Mouse (Mus musculus): Measurements from ENCODE around the gene Sf3a1.

Sf3a1 gene

DNA sequence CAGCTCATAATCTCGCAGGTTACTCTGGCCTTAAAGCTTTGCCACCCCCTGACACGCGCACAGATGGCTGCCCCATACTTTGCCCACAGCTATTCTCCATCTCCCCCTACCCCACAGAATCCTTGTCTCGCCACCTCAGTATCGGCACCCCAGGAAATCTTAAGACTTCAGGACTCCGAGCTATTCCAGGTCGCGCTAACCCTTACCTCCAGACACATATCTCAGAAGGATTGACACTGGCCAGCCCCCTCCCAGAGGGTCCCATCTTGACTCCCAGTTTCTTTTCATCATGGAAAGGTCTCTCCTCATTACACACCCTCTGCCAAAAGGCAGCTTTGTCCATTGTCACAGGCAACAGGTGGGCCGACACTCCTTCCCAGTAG is 27.2 kb downstream of the Sf3a1 start:
- peak; percentile 52 for DNase-seq

DNA sequence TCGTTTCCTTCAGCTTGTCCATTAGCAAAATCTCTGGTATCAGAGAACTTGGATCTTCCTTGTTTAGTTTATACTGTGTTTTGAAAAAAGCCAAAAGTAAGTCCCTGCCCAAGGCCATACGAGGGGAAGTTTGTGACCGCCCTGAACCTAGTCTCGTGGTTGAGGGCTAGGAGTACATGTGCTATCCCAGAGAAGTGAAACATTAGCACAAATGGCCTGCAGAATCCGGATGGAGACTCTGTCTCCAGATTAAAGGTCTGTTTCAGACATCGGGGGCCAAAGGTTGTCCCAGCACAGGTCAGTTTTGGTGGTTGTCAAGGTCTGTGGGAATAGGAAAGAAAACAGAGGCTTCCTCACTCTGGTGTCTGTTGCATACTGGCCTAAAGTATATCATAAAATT is 29.0 kb downstream of the Sf3a1 start:
- DNase-seq, result no peak

DNA sequence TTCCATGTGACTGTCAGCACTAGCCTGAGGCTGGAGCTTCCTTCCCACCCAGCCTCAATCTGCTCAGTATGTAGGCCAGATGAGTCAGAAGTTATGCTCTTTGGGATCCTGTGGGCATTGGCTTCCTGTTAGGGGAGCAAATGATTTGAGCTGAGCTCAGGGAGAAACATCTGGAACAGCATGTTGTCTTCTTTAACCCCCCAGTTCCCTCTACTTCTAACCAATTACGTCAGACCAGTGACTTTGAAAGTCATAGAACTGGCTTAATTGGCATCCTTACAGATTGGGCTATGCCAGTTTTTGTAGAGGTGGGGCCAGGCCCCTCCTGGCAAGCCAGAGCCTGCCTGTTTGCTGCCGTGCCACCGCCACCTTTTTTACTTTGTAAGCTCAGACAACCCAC is 30.5 kb downstream of the Sf3a1 start:
- DNase-seq, result no peak

DNA sequence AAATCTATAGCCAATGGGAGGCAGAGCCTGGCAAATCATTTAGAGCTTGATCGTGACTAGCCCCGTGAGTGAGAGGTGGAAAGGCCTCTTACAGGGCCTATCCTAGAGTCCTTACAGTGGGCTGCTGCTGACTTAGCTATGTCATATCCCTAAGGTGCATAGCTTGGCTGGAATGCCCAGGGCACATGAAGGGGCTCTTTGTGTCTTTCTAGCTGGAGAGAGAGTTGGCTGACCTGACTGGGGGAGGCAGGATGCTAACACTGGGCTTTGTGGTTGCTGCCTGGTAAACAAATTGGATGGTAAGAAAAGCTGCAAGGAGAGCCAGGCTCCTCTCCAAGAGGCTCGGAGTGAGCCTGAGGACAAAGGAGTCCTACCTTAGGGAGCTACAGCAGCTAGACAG is 32.6 kb downstream of the Sf3a1 start:
- no peak for DNase-seq

DNA sequence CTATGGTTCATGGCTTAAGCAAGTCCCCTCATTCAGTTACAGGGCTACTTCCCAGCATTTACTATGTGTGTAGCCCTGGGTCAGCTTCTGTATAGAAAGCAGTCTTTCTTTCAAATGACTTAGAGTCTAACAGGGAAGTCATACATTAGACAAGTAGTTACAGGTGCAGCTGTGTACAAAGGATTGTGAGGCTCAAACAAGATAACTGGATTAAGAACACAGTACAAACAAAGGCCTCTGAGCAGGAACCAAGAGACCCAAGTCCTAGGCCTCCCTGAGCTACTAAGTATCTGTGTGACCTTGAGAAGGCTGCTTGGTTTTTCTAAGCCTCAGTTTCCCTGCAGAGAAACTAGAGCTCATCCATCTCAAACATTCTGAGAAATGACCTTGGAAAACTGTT is 33.3 kb downstream of the Sf3a1 start:
- DNase-seq, result no peak

DNA sequence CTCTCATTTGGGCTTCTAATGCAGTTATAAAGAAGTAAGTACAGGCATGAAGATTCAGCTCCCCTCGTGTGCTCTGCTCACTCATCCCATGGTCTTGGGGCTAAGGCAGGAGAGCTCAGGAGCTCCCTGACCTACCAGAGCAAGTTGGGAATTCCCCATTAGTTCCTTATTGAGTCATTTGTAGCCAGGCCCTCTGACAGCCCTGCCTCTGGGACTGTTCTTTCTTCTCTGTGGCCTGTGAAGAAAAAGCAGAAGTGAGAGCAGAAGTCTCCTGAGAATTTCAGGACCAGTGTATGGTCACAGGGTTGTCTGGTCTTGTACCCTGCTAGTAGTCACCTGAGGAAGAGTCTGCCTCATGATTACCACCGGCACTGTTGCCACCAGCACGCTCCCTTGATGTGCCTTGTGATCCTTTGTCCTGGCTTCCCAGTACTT is 35.5 kb downstream of the Sf3a1 start:
- no peak for DNase-seq

DNA sequence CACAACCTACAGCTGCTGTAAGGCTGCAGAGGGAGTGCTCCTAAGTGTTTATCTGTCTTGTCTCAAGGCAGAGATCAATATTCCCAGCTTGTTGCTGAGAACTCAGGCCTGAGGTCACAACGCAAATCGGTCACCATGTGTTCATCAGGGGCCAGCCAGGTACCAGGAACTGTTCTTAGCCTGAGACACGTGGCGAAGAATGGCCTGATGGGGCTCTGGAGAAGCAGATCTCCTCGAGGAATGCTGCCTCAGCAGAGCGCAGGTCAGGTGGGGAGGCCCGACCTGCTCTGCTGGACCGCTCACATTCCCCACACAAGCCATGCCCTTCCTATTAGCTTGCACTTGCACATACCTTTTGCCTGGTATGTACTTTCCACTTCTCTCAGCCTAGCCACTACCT is 36.5 kb downstream of the Sf3a1 start:
- DNase-seq, result no peak

DNA sequence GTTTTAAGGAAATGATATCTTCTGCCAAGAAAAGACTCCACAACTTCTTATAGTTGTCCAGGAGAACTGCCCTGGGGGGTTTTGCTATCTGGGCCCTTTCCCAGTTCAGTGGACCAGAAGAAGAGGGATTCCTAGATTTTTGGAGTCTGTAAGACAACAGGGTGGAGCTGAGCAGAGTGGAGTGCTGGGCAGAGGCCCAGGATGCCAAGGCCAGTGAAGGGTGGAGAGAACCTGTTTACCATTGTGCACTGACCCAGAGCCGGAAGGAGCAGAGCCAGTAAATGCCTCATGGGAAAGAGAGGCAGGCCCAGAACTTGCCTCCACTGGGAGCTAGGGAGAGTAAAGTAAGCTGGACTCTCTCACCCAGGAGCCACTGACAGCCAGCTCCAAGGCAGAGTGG is 37.5 kb downstream of the Sf3a1 start:
- no peak for DNase-seq

DNA sequence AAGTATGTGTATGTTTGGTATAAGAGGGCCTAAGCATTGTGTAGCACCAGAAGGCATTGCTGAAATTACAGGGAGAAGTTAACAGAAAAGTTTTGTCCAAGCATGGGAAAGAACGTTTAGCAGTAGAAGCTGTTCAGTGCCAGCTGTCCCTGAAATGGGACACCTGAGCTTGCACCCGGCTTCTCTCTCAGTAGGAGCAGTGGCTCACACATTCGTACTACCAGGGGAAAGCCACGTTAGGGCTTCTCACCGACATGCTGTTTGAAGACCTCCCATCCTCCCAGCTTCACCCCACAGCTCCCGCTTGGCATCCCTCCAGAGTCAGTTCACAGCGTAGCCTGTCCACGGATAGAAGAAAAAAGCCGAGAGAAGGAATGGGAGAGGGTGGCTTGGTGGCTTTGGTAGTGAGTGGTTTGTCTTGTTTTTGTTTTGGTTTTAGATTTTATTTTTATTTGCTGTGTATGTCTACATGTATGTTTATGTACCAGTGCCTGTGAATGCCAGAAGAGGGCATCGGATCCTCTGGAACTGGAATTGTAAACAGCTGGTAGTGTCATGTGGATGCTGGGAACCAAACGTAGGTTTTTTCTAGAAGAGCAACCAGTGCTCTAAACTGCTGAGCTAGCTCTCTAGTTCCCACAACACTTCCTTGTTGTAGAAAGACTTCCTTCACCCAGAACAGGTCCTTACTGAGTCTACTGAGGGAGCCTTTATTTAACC is 42.0 kb downstream of the Sf3a1 start:
- DNase-seq, result no peak

DNA sequence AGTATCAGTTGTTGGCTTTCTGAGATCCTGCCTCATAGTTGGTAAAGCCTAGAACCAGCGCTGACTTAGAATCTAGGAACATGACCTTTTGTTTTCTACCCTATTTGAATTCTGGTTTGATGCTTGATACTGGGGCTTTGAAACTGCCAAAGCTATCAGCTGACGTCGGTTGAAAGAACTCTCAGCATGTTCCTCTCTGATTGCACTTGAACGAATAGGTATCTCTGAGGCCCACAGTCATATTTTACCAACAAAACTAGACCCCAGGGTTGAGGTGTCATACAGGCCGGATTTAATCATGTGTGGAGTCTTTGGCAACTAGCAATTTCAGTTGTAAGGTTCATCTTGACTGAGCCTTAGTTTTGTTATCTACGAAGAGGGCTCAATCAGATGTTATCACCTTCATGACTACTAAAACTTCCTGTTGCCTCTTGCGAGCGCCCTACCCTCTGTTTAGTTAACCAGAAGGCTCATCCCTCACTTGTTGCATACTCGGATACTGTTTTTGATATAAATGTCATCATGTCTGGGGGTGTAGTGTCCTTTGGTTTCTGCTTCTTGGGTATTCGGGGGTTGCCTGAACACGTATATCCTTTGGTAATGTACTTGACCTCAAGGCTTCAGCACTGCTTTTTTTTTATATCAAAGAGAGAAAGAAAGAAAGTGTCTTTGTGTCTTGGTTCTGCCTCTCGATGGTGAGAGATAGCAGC is 43.0 kb downstream of the Sf3a1 start:
- DNase-seq, result no peak

DNA sequence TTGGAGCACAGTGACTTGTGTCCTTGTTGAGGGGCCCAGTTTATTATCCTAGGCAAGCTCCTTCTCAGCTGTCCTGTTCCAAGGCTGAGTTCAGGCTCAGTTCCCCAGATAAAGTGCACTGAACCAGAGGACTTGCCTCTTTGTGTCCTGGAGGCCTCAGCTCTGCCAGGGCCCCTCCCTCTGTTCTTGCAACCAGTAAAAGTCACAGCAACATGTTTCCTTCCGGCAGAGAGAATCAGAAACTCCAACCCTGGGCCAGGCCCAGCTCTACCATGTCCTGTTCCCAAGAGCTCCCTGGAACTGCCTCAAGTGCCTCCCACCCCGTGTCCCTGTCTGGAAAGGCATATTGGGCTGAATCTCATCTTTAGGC is 43.5 kb downstream of the Sf3a1 start:
- no peak for DNase-seq

DNA sequence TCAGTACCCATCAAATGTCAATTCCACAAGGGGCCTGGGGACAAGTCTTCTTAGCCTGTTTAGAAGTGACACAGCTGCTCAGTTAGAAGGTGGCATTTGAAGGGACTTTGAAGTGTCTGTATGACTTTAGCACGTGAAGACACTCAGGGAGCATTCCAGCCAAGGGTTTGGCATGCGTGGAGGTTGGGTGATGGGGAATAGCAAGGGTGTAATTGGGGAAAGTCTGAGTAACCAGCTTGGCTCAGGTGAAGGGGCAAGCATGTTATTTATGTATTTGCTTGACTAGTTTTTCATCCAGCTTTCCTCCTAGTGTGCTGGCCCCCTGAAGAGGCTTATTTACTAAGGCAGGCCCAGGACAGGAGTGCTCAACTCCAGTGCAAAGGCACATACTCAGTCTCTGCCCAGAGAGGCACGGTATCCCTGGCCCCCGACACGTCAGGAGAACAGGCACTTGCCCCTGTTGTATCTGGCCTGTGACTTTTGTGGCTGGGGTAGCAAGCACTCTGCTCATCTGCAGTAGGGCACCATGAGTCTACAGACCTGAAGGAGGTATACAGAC is 45.0 kb downstream of the Sf3a1 start:
- DNase-seq, result no peak

DNA sequence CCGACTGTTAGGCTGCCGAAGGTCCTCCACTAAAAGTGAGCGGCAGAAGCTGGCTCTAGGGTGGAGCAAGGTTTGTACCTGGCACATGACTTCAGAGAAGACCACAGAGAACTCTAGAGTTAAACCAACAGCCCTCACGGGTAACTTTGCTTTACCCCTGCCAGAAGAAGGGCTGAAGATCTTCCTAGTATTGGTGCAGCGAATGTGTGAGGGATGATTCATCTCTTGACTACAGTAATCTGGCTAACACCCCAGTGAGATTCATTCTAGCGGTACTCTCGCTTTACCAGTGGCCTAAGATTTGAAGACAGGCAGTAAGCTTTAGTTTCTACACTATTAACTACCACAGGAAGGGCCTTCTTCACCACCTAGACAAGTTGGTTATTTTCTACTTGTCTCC is 45.8 kb downstream of the Sf3a1 start:
- DNase-seq, result no peak

DNA sequence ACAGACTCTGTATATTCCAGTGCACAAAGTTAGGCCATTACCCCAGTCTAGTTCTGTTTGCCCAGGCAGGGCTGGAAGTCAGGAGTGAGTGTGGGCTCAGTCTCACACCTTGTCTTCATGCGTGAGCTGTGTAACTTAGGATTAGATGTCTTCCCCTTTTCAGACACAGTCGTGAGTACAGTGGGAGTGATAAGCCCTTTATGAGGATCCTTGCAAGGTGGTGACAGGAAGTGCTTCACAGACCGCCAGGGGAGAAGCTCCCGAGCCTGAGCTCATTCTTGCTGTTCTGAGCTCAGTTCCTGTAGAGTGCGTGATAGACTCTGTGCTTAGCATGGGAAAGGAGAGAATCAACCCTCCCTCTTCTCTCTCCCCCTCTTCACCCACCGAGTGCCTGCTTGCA is 46.4 kb downstream of the Sf3a1 start:
- DNase-seq, result no peak

DNA sequence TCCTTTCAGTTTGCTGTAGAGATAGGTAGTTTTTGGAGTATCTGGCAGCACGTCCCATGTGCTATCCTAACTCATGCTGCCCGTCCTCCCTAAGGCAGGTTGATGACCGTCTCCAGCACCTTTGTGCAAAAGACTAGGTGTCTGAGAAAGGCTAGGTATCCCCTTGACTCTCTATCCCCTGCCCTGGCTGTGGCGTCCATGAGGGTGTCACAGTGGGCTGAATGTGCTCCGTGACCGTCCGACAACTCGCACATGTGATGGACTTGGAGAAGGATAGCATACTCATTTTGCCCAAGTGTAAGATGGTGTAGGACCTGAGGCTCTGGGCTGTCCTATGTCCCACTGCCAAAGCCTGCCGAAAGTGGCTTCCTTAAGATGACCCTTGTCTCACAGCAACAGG is 47.5 kb downstream of the Sf3a1 start:
- no peak for DNase-seq

DNA sequence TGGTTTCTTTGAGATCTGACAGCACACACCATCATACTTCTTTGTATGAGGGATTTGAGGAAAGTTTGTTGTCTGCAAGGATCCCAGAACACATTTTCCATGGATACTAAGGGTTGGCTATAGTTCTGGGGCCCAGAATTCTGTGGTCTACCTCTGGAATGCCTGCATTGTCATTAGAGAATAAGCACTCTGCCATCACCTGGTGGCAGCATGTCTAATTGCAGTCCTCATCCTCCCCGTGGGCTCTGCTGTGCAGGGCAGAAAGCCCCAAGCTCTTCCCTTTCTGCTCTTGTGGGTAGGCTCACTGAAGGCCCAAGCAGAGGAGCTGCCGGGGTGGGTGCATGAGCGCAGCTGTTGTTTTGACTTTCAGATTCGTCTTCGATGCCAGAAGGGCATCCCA is 49.4 kb downstream of the Sf3a1 start:
- no peak for DNase-seq

DNA sequence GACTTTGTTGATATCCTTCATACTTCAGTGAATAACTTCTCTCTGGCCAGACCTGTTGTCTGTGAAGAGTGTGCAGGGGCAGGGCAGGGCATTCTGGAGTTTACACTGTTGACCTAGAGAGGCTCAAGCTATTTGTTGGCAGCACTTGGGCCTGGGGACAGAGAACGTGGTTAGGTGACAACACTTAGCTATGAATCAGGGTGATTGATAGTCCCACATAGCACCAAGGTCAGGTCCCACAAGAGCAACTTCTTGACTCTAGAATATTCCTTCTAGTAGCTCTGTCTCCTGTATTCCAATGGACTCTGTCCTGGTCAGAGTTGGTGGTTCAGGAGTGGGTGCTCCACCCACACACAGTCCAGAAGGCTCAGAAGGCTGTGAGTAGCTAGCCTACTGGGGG is 50.6 kb downstream of the Sf3a1 start:
- DNase-seq, result no peak

DNA sequence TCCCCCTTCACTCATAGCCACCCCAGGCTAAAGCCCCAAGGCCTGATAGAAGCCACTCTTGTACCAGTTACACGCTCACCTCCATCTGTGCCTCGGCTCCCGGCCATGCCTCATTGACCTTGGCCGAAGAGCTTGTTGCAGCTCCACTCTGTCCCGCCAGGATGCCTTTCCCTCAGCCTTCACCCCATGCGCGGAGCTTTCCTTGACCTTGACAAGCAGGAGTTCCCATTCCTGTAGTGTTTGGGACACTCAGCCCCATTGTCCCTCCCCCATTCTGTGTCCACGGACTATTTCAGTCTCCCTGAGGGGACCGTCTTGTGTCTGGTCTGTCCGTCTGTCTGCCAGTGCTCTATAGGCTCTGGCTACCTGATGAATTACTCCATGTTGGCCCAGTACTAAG is 53.0 kb downstream of the Sf3a1 start:
- DNase-seq, result no peak

DNA sequence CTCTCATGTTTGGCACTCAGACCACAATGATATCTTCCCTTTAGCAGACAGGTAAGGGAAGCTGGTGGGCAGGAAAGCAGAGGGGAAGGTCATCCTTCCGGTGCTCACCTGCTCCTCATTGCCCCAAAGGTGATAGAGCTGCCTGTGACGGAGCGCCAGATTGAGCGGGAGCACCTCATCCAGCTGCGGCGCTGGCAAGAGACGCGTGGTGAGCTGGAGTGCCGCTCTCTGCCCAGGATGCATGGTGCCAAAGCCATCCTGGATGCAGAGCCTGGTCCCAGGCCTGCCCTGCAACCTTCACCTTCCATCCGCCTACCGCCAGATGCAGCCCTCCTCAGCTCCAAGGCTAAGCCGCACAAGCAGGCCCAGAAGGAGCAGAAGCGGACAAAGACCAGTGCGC is 54.4 kb downstream of the Sf3a1 start:
- no peak for DNase-seq

DNA sequence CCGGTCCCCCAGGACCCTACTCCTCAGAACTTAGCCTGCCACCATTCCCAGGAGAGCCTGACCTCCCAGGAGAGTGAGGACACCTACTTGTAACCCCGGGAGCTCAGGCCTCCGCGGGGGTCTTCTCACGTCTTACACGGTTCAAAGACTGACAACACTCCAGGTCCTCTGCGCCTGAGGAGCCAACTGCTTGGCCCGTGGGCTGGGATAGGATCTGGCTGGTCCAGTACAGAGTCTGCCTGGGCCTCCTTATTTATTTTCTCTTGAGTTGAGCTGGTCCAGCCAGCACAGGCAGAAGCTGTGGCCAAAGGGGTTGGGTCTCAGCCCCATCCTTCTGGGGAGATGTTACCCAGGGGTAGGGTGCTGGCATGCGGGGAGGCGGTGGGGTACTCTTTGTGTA is 54.9 kb downstream of the Sf3a1 start:
- DNase-seq, result no peak

DNA sequence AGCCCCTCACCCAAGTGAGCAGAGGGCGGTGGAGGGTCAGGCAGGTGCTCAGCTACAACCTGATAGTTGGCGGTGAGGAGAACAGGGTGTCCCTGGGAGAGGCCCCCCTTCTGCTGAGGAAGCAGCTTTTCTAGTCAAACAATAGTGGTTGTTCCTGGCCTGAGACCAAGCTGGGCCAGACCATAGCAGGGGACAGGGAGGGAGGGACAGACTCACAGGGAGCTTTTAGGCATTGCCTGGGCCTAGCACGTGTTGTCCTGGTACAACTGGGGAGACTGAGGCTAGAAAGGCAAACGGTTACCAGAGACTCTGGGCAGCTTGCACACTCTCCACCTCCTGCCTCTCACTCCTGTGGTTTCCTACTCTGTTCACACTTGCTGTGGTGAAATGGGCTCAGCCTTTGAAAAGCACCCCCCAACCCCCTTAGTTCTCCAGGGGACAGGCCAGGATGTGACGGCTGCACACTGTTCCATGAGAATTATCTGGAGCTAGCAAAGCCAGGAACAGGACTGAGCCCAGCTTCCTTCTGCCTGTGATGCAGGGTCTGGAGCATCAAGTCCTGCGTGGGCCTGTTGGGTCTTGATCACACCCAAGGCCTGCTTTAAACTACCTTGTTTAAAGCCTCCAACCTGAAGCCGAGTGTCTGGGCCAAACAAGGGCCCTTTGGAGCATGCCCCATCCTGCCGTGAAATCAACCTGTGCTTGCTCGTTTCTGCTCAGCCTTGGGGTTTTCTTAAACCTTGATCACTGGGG is 56.3 kb downstream of the Sf3a1 start:
- no peak for DNase-seq

DNA sequence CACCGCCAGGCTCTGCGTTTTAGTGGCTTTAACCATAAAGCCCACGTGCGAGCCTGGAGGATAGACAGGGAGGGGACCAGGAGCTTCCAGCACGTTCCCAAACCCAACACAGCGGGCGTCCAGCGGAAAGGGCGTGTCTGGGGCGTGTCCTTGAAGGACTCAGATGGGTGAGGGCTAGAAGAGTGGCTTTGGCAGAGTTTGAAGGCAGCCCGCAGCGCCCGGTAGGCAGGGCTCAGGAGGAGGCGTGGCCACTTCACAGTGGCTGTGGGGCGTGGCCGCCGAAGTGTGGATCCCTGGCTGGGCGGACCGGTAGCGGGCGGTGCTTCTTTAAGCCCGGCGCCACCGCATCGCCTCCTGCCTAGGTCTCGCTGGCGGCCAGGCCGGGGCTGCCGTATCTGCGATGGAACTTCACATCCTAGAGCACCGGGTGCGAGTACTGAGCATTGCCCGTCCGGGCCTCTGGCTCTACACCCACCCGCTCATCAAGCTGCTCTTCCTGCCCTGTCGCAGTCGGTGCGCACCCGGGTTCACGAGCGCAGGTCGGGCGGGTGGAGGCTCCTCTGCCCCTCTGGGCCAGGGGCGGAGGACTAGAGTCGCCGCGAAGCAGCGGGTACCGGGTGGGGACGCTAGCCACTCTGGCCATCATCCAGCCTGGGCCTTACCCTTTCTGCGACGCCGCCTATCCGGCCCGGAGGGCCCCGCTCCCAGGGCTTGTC is 57.9 kb downstream of the Sf3a1 start, which contains the start of gene Castor1:
Gene Castor1, plus strand, starts transcription at position 312 of the 716 bp plus-strand sequence.
- peak; percentile 52 for DNase-seq

DNA sequence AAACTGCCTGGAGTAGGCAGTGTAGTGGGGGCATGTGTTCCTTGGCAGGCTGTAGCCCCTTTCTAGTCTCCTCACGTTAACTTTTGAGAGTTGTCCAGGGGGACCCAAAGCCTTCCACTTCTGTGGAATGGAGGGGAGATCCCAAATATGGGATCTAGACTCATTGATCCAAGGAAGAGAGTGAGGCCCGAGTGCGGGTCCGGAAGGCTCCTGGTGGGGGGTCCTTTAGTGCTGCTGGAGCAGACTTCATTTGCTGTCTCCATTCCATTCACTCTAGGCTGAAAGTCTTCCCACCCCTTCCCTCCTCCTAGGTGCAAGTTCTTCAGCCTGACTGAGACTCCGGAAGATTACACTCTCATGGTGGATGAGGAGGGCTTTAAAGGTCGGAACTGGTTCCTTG is 58.5 kb downstream of the Sf3a1 start:
- no peak for DNase-seq

Data from cerebellum, adult 9-11 months (tissue).